Mouse (Mus musculus) liver, embryonic 11.5 days (tissue): ENCODE data around the gene Grk4. TPM values are rescaled to one million over a fixed set of nuclear protein-coding genes. Genes with fewer than 3 reads are reported as not detected.
"Not testable (repeated sequence)": the region's sequence is repeated elsewhere in the genome, so short reads cannot be mapped to it uniquely, and the experiment has no call there.

ENCODE experiments used
- ATAC-seq: fragments of 200-750 bp; cut with Nextera tagmentation; replicated peaks from 2 replicates; pipeline ENCODE4 v1.8.0; 2017; ENCODE audit warnings: moderate number of reproducible peaks, mild to moderate bottlenecking, moderate TSS enrichment, moderate library complexity; ENCODE audit not compliant: low FRiP score
- DNase-seq: peaks from one replicate; pipeline ENCODE4 v3.0.0-alpha.2; 2017; ENCODE audit warnings: low spot score
- H3K27ac ChIP-seq: fragments of 300-500 bp; sonication (generic); 2 replicates; pipeline ENCODE4 v1.5.1; 2014; ENCODE audit warnings: mild to moderate bottlenecking, low read depth, low read length, control low read depth
- H3K27me3 ChIP-seq: fragments of 300-500 bp; sonication (generic); replicated peaks from 2 replicates; pipeline ENCODE4 v1.6.1; 2014; ENCODE audit warnings: low read length, mixed read lengths; ENCODE audit not compliant: control insufficient read depth, insufficient read depth
- H3K36me3 ChIP-seq: fragments of 300-500 bp; sonication (generic); 2 replicates; pipeline ENCODE4 v1.6.1; 2014; ENCODE audit warnings: mild to moderate bottlenecking, low read length, moderate library complexity, mixed read lengths; ENCODE audit not compliant: control insufficient read depth, insufficient read depth
- H3K4me1 ChIP-seq: fragments of 300-500 bp; sonication (generic); replicated peaks from 2 replicates; pipeline ENCODE4 v1.6.1; 2014; ENCODE audit warnings: low read length, mixed read lengths; ENCODE audit not compliant: control insufficient read depth, insufficient read depth
- H3K4me2 ChIP-seq: fragments of 300-500 bp; sonication (generic); 2 replicates; pipeline ENCODE4 v1.6.1; 2014; ENCODE audit warnings: mild to moderate bottlenecking, control low read depth, moderate library complexity
- H3K4me3 ChIP-seq: fragments of 300-500 bp; sonication (generic); 2 replicates; pipeline ENCODE4 v1.5.1; 2014; ENCODE audit warnings: low read depth, low read length, control low read depth
- H3K9ac ChIP-seq: fragments of 300-500 bp; sonication (generic); 2 replicates; pipeline ENCODE4 v1.6.1; 2014; ENCODE audit warnings: low read depth, low read length, control low read depth
- H3K9me3 ChIP-seq: fragments of 300-500 bp; sonication (generic); 2 replicates; pipeline ENCODE4 v1.6.1; 2016; ENCODE audit warnings: low read length, inconsistent platforms, mixed read lengths; ENCODE audit not compliant: control insufficient read depth
- WGBS: fragments of 180-500 bp; shearing (Covaris S2); extraction: QIAGEN DNeasy Blood & Tissue Kit; methylation state at CpG from one replicate; pipeline ENCODE4 v1.1.7; 2014; 5-methylcytosine and 5-hydroxymethylcytosine counted together
- polyA plus RNA-seq: library from polyadenylated mRNA; unstranded; fragments of >200 nt; fragmentation: Nextera tagmentation; extraction: Ambion mirVana; gene quantifications from 2 replicates; pipeline ENCODE4 v1.2.1, GENCODE M21; 2014

The Grk4 gene
- polyA plus RNA-seq, 1 experiment from 2014 or later = 1.9 TPM

GRCm38 (mm10) chr5:34669493-34669892 lies 9.3 kb downstream of the Grk4 start:
- no peaks in the 10 kb centered on the region for H3K9me3 ChIP-seq
- H3K27me3 ChIP-seq = no peaks in the 10 kb centered on the region
- ATAC-seq = no peak
- no peak overlapping the region for H3K27ac ChIP-seq
- H3K36me3 ChIP-seq = no peaks in the 10 kb centered on the region
- no peak overlapping the region for H3K4me3 ChIP-seq
- no peaks in the 10 kb centered on the region for H3K4me1 ChIP-seq
- H3K4me2 ChIP-seq = no peak overlapping the region
- WGBS = 71% methylated on average over 2 of the region's 2 CpGs
- no peak overlapping the region for H3K9ac ChIP-seq
- DNase-seq = no peak

- Histone ChIP-seq H3K27me3 (no peaks in the 10 kb centered on the region), H3K9ac (no peak overlapping the region), H3K4me1 (no peaks in the 10 kb centered on the region), H3K27ac (no peak overlapping the region), H3K36me3 (no peaks in the 10 kb centered on the region), H3K4me3 (no peak overlapping the region), H3K4me2 (no peak overlapping the region), H3K9me3 (no peaks in the 10 kb centered on the region)
- WGBS = 77% methylated on average over 4 of the region's 4 CpGs
- no peak for ATAC-seq
- no peak for DNase-seq
These were observed 10.1 kb downstream of the Grk4 start for GRCm38 (mm10) chr5:34670280-34670679.

GRCm38 (mm10) chr5:34689868-34690267 lies 29.7 kb downstream of the Grk4 start:
- H3K4me2 ChIP-seq = no peak overlapping the region
- DNase-seq (no peak), ATAC-seq (no peak)
- H3K27me3 ChIP-seq = no peaks in the 10 kb centered on the region
- H3K4me1 ChIP-seq = no peaks in the 10 kb centered on the region
- no peak overlapping the region for H3K27ac ChIP-seq
- H3K9me3 ChIP-seq = no peaks in the 10 kb centered on the region
- no peaks in the 10 kb centered on the region for H3K36me3 ChIP-seq
- 89% methylated on average over 1 of the region's 1 CpGs for WGBS
- no peak overlapping the region for H3K4me3 ChIP-seq
- no peak overlapping the region for H3K9ac ChIP-seq

GRCm38 (mm10) chr5:34692782-34693181 lies 32.6 kb downstream of the Grk4 start:
- Histone ChIP-seq H3K4me3 (no peak overlapping the region), H3K4me1 (no peaks in the 10 kb centered on the region), H3K27ac (no peak overlapping the region), H3K36me3 (no peaks in the 10 kb centered on the region), H3K9me3 (no peaks in the 10 kb centered on the region), H3K4me2 (no peak overlapping the region), H3K9ac (no peak overlapping the region), H3K27me3 (no peaks in the 10 kb centered on the region)
- no peak for ATAC-seq
- 48% methylated on average over 2 of the region's 2 CpGs for WGBS
- DNase-seq = no peak

- Histone ChIP-seq H3K4me1 (no peaks in the 10 kb centered on the region), H3K27ac (no peak overlapping the region), H3K4me3 (no peak overlapping the region), H3K9ac (no peak overlapping the region), H3K36me3 (no peaks in the 10 kb centered on the region), H3K4me2 (no peak overlapping the region), H3K27me3 (no peaks in the 10 kb centered on the region), H3K9me3 (no peaks in the 10 kb centered on the region)
- 46% methylated on average over 5 of the region's 5 CpGs for WGBS
- DNase-seq = no peak
- ATAC-seq = no peak
These were observed 35.3 kb downstream of the Grk4 start for GRCm38 (mm10) chr5:34695521-34695920.

GRCm38 (mm10) chr5:34708436-34708835 lies 48.3 kb downstream of the Grk4 start:
- no peak overlapping the region for H3K27ac ChIP-seq
- no peak overlapping the region for H3K4me2 ChIP-seq
- H3K9ac ChIP-seq = no peak overlapping the region
- H3K27me3 ChIP-seq = no peaks in the 10 kb centered on the region
- DNase-seq = no peak
- no peaks in the 10 kb centered on the region for H3K9me3 ChIP-seq
- 74% methylated on average over 1 of the region's 1 CpGs for WGBS
- H3K36me3 ChIP-seq = no peaks in the 10 kb centered on the region
- no peak overlapping the region for H3K4me3 ChIP-seq
- ATAC-seq = no peak
- no peaks in the 10 kb centered on the region for H3K4me1 ChIP-seq

GRCm38 (mm10) chr5:34714371-34714770 lies 54.2 kb downstream of the Grk4 start:
- 79% methylated on average over 3 of the region's 3 CpGs for WGBS
- not testable (repeated sequence) for H3K4me2 ChIP-seq, H3K27me3 ChIP-seq, H3K4me1 ChIP-seq, H3K4me3 ChIP-seq, H3K27ac ChIP-seq, DNase-seq, H3K9ac ChIP-seq, H3K9me3 ChIP-seq, H3K36me3 ChIP-seq, ATAC-seq

- Histone ChIP-seq H3K9me3 (no peaks in the 10 kb centered on the region), H3K4me1 (no peaks in the 10 kb centered on the region), H3K27ac (no peak overlapping the region), H3K9ac (no peak overlapping the region), H3K4me3 (no peak overlapping the region), H3K27me3 (no peaks in the 10 kb centered on the region), H3K36me3 (no peaks in the 10 kb centered on the region), H3K4me2 (no peak overlapping the region)
- 76% methylated on average over 5 of the region's 5 CpGs for WGBS
- DNase-seq = no peak
- ATAC-seq = no peak
These were observed 54.6 kb downstream of the Grk4 start for GRCm38 (mm10) chr5:34714816-34715215.

GRCm38 (mm10) chr5:34729141-34729540 lies 69.0 kb downstream of the Grk4 start:
- ATAC-seq (no peak), DNase-seq (no peak)
- no peak overlapping the region for H3K9ac ChIP-seq
- peaks cover 5% of the 10 kb centered on the region; the same call in 1 of the 2 replicates for H3K4me1 ChIP-seq
- H3K27me3 ChIP-seq = no peaks in the 10 kb centered on the region
- H3K27ac ChIP-seq = no peak overlapping the region
- H3K36me3 ChIP-seq = no peaks in the 10 kb centered on the region
- H3K9me3 ChIP-seq = no peaks in the 10 kb centered on the region
- H3K4me2 ChIP-seq = no peak overlapping the region
- no peak overlapping the region for H3K4me3 ChIP-seq
